Mouse (Mus musculus): Measurements from ENCODE around the gene Mxd1. TPM values are rescaled to one million over a fixed set of nuclear protein-coding genes. Genes with fewer than 3 reads are reported as not detected.

Mxd1 gene
- polyA plus RNA-seq, 1 experiment: 9.9 TPM

- no peak overlapping the region for H3K27ac ChIP-seq (ENCODE audit: insufficient read depth, low read depth, low read length)
- no peak overlapping the region for H3K4me3 ChIP-seq (ENCODE audit: insufficient read depth, low read depth, low read length)
- TF ChIP-seq CTCF (conservative IDR thresholded peaks at IDR 0.05; ENCODE audit: insufficient read depth, insufficient read length, low read depth, low read length): no peak
- no peak for TF ChIP-seq POLR2A (IDR thresholded peaks at IDR 0.05; ENCODE audit: low read depth, low read length)
- H3K27me3 ChIP-seq (replicated peaks; ENCODE audit: control insufficient read depth, insufficient read depth, low read length): no peaks in the 10 kb centered on the region
- H3K4me1 ChIP-seq (ENCODE audit: control insufficient read depth, insufficient read depth, low read length): peaks cover 16% of the 10 kb centered on the region; the same call in 1 of the 2 replicates
- WGBS: 92% methylated on average over 10 of the region's 10 CpGs
- no peak for DNase-seq
- no peaks in the 10 kb centered on the region; the same call in 1 of the 2 replicates for H3K36me3 ChIP-seq (ENCODE audit: control insufficient read depth, insufficient read depth, low read length)
Observed at GRCm38 (mm10) chr6:86667061-86667460, 1.9 kb downstream of the Mxd1 start.

DNA sequence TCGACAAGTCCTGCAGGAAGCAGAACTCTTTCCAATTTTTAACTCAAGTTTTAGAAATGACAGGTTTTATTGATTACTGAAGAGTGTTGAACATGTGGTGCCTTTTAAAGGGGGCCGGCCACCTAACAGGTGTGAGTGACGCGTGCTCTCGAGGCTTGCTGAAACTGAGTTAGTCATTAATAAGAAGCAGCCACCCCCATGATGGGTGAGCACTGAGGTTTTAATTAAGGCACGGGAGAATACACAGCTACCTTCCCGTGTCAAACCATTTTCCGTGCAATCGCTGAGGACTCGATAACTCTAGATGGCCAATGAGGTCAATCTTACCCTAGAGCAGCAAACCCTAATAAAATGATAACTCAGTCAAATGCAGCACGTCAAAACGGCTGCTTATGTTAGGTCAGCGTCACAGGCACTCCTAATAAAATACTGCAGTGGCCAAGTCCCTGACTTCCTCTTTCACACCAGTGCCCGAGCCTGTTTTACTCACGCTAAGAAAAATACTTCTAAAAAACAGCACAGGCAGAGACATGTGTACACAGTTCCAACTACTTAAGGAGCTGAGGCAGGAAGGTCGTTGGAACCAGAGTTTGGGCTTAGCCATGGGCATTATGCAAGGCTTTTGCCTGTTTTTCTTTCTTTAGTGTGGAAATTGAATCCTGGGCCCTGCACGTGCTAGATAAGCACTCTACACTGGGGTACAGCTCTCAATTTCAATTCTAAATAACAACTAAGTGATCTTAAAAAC lies 3.2 kb downstream of the Mxd1 start:
- peaks cover 16% of the 10 kb centered on the region; the same call in 1 of the 2 replicates for H3K4me1 ChIP-seq (ENCODE audit: control insufficient read depth, insufficient read depth, low read length)
- 0 out of 2 replicates have a peak overlapping the region, but pooled peaks have one; percentile 35 for H3K27ac ChIP-seq (ENCODE audit: insufficient read depth, low read depth, low read length)
- H3K4me3 ChIP-seq (ENCODE audit: insufficient read depth, low read depth, low read length): no peak overlapping the region
- no peaks in the 10 kb centered on the region for H3K27me3 ChIP-seq (replicated peaks; ENCODE audit: control insufficient read depth, insufficient read depth, low read length)
- DNase-seq: peak; percentile 66
- no peak for TF ChIP-seq POLR2A (IDR thresholded peaks at IDR 0.05; ENCODE audit: low read depth, low read length)
- TF ChIP-seq CTCF (conservative IDR thresholded peaks at IDR 0.05; ENCODE audit: insufficient read depth, insufficient read length, low read depth, low read length): no peak
- WGBS: 32% methylated on average over 17 of the region's 17 CpGs
- 0 out of 2 replicates have a peak, but pooled peaks cover 3% of the 10 kb centered on the region for H3K36me3 ChIP-seq (ENCODE audit: control insufficient read depth, insufficient read depth, low read length)

- no peak for TF ChIP-seq POLR2A (IDR thresholded peaks at IDR 0.05; ENCODE audit: low read depth, low read length)
- TF ChIP-seq CTCF (conservative IDR thresholded peaks at IDR 0.05; ENCODE audit: insufficient read depth, insufficient read length, low read depth, low read length): no peak
- Histone ChIP-seq H3K27ac (ENCODE audit: insufficient read depth, low read depth, low read length) (no peak overlapping the region), H3K4me3 (ENCODE audit: insufficient read depth, low read depth, low read length) (no peak overlapping the region), H3K27me3 (replicated peaks; ENCODE audit: control insufficient read depth, insufficient read depth, low read length) (no peaks in the 10 kb centered on the region), H3K4me1 (ENCODE audit: control insufficient read depth, insufficient read depth, low read length) (peaks cover 14% of the 10 kb centered on the region; the same call in 1 of the 2 replicates), H3K36me3 (ENCODE audit: control insufficient read depth, insufficient read depth, low read length) (0 out of 2 replicates have a peak, but pooled peaks cover 3% of the 10 kb centered on the region)
- peak; percentile 56 for DNase-seq
- WGBS: 51% methylated on average over 5 of the region's 5 CpGs
Observed at GRCm38 (mm10) chr6:86665076-86665475, 3.9 kb downstream of the Mxd1 start.

- no peak overlapping the region for H3K27ac ChIP-seq (ENCODE audit: insufficient read depth, low read depth, low read length)
- H3K4me1 ChIP-seq (ENCODE audit: control insufficient read depth, insufficient read depth, low read length): peaks cover 3% of the 10 kb centered on the region; the same call in 1 of the 2 replicates
- TF ChIP-seq POLR2A (IDR thresholded peaks at IDR 0.05; ENCODE audit: low read depth, low read length) (no peak), CTCF (conservative IDR thresholded peaks at IDR 0.05; ENCODE audit: insufficient read depth, insufficient read length, low read depth, low read length) (no peak)
- no peak for DNase-seq
- H3K4me3 ChIP-seq (ENCODE audit: insufficient read depth, low read depth, low read length): no peak overlapping the region
- 65% methylated on average over 9 of the region's 9 CpGs for WGBS
- no peaks in the 10 kb centered on the region for H3K27me3 ChIP-seq (replicated peaks; ENCODE audit: control insufficient read depth, insufficient read depth, low read length)
- H3K36me3 ChIP-seq (ENCODE audit: control insufficient read depth, insufficient read depth, low read length): peaks cover 3% of the 10 kb centered on the region; the same call in 1 of the 2 replicates
Observed at GRCm38 (mm10) chr6:86660161-86660877, 8.6 kb downstream of the Mxd1 start.

DNA sequence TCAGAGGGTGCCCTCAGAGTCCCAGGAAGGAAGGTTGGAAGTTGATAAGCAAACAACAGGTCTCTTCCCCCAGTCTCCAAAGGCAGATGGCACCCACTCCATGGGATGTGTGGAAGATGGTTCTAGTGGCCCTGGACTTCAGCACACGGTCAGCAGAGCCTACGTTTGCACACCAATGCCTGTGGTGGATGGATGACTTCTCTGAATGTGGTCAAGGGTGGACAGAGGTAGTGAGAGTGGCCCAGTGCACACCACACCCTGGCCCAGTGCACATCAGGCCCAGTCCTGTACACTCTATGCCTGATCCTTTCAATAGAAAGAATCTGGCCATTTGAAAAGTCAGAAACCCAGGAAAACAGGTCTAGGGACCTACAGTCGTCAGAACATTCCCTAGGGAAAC lies 10.5 kb downstream of the Mxd1 start:
- H3K4me3 ChIP-seq (ENCODE audit: insufficient read depth, low read depth, low read length): no peak overlapping the region
- H3K36me3 ChIP-seq (ENCODE audit: control insufficient read depth, insufficient read depth, low read length): peaks cover 3% of the 10 kb centered on the region; the same call in 1 of the 2 replicates
- TF ChIP-seq POLR2A (IDR thresholded peaks at IDR 0.05; ENCODE audit: low read depth, low read length) (no peak), CTCF (conservative IDR thresholded peaks at IDR 0.05; ENCODE audit: insufficient read depth, insufficient read length, low read depth, low read length) (no peak)
- no peak for DNase-seq
- peaks cover 8% of the 10 kb centered on the region; the same call in 1 of the 2 replicates for H3K4me1 ChIP-seq (ENCODE audit: control insufficient read depth, insufficient read depth, low read length)
- WGBS: 84% methylated on average over 3 of the region's 3 CpGs
- H3K27me3 ChIP-seq (replicated peaks; ENCODE audit: control insufficient read depth, insufficient read depth, low read length): no peaks in the 10 kb centered on the region
- no peak overlapping the region for H3K27ac ChIP-seq (ENCODE audit: insufficient read depth, low read depth, low read length)

DNA sequence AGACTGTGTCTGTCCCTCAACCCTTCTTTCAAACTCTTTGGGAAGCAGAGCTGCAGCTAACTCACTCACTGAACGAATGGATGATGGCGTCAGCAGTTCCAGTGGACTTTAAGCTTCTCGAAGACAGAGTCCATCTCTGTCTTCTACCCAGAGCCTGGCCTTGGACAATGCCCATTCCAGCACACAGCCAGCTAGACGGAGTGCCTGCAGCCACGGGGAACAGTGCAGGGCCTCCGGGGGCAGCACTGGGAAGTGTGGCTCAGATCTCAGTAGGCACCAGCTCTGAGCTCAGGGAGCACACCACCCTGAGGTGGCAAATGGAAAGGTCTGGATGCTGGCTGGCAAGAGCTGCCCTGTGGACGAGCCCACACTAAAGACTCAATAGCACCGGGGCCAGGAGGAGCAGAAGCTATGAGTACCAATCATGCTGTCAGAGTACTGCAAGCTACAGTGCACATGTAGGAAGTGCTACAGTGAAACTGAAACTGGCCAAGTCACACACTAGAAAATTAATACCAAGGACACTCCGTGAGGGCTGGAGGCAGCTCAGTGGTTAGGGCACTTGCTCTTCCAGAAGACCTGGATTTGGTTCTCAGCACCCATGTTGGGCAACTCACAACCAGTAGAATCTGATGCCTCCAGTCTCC lies 14.6 kb downstream of the Mxd1 start:
- Histone ChIP-seq H3K27ac (ENCODE audit: insufficient read depth, low read depth, low read length) (no peak overlapping the region), H3K4me1 (ENCODE audit: control insufficient read depth, insufficient read depth, low read length) (peaks cover 8% of the 10 kb centered on the region; the same call in 1 of the 2 replicates), H3K27me3 (replicated peaks; ENCODE audit: control insufficient read depth, insufficient read depth, low read length) (no peaks in the 10 kb centered on the region), H3K36me3 (ENCODE audit: control insufficient read depth, insufficient read depth, low read length) (peaks cover 3% of the 10 kb centered on the region), H3K4me3 (ENCODE audit: insufficient read depth, low read depth, low read length) (no peak overlapping the region)
- peak; percentile 77 for DNase-seq
- TF ChIP-seq CTCF (conservative IDR thresholded peaks at IDR 0.05; ENCODE audit: insufficient read depth, insufficient read length, low read depth, low read length) (no peak; the same call in 1 of the 2 replicates), POLR2A (IDR thresholded peaks at IDR 0.05; ENCODE audit: low read depth, low read length) (no peak)
- 46% methylated on average over 9 of the region's 9 CpGs for WGBS
